Mouse (Mus musculus): Measurements from ENCODE around the gene Atp10b.

The Atp10b gene

GRCm38 (mm10) chr11:43200089-43200488 lies 50.4 kb downstream of the Atp10b start:
- DNase-seq: no peak

- no peak for DNase-seq
These were observed 53.9 kb downstream of the Atp10b start for GRCm38 (mm10) chr11:43203580-43203979.

- DNase-seq: no peak
These were observed 63.5 kb downstream of the Atp10b start for GRCm38 (mm10) chr11:43213134-43213533.

GRCm38 (mm10) chr11:43213740-43214139 lies 64.1 kb downstream of the Atp10b start:
- DNase-seq: no peak

GRCm38 (mm10) chr11:43217021-43217420 lies 67.3 kb downstream of the Atp10b start:
- no peak for DNase-seq

GRCm38 (mm10) chr11:43230231-43230630 lies 80.6 kb downstream of the Atp10b start:
- DNase-seq: no peak

- no peak for DNase-seq
These were observed 82.4 kb downstream of the Atp10b start for GRCm38 (mm10) chr11:43232073-43232472.

GRCm38 (mm10) chr11:43236360-43237039 lies 86.8 kb downstream of the Atp10b start:
- no peak for DNase-seq

- no peak for DNase-seq
These were observed 90.1 kb downstream of the Atp10b start for GRCm38 (mm10) chr11:43239804-43240203.

- DNase-seq: no peak
These were observed 103.4 kb downstream of the Atp10b start for GRCm38 (mm10) chr11:43253034-43253433.

- no peak for DNase-seq
These were observed 105.6 kb downstream of the Atp10b start for GRCm38 (mm10) chr11:43255262-43255661.

GRCm38 (mm10) chr11:43257291-43257690 lies 107.6 kb downstream of the Atp10b start:
- DNase-seq: no peak

GRCm38 (mm10) chr11:43257781-43258180 lies 108.1 kb downstream of the Atp10b start:
- DNase-seq: no peak

- DNase-seq: peak; percentile 42
These were observed 114.0 kb downstream of the Atp10b start for GRCm38 (mm10) chr11:43263548-43264218.

GRCm38 (mm10) chr11:43267505-43267904 lies 117.8 kb downstream of the Atp10b start:
- no peak for DNase-seq

GRCm38 (mm10) chr11:43269503-43270255 lies 120.0 kb downstream of the Atp10b start:
- DNase-seq: no peak

GRCm38 (mm10) chr11:43270256-43270806 lies 120.7 kb downstream of the Atp10b start:
- DNase-seq: no peak

GRCm38 (mm10) chr11:43273896-43274295 lies 124.2 kb downstream of the Atp10b start:
- no peak for DNase-seq

- no peak for DNase-seq
These were observed 147.9 kb downstream of the Atp10b start for GRCm38 (mm10) chr11:43297584-43297983.

GRCm38 (mm10) chr11:43311000-43311399 lies 161.3 kb downstream of the Atp10b start:
- DNase-seq: no peak
